Mouse (Mus musculus) heart, adult 2 months (tissue): ENCODE measurements around the gene Edem1. TPM values are rescaled to one million over a fixed set of nuclear protein-coding genes. Genes with fewer than 3 reads are reported as not detected.
A peak's percentile ranks its signal among the peaks of the same experiment; 100 is the strongest.

Experiments
- DNase-seq, 2 experiments: peaks; one replicate each; pipeline ENCODE4 v3.0.0; 2021
- H3K27ac ChIP-seq: fragments of 200-600 bp; 2 replicates; pipeline ENCODE4 v1.8.1; 2022
- H3K27me3 ChIP-seq: fragments of 200-500 bp; 2 replicates; pipeline ENCODE4 v1.6.1; 2012; ENCODE audit warnings: mild to moderate bottlenecking, low read length, inconsistent platforms, mixed read lengths; ENCODE audit not compliant: control insufficient read depth, insufficient read depth
- H3K36me3 ChIP-seq: fragments of 200-500 bp; 2 replicates; pipeline ENCODE4 v1.6.1; 2012; ENCODE audit warnings: low read length, inconsistent platforms; ENCODE audit not compliant: control insufficient read depth, insufficient read depth
- H3K4me1 ChIP-seq: fragments of 200-500 bp; 2 replicates; pipeline ENCODE4 v1.6.1; 2011; ENCODE audit warnings: low read length; ENCODE audit not compliant: control insufficient read depth, insufficient read depth
- H3K4me3 ChIP-seq: fragments of 200-600 bp; 2 replicates; pipeline ENCODE4 v1.8.1; 2022
- H3K79me2 ChIP-seq: fragments of 200-500 bp; replicated peaks from 2 replicates; pipeline ENCODE4 v1.6.1; 2012; ENCODE audit warnings: mild to moderate bottlenecking, inconsistent platforms, low read length, moderate library complexity, mixed read lengths; ENCODE audit not compliant: control insufficient read depth, insufficient read depth
- H3K9ac ChIP-seq: fragments of 200-500 bp; 2 replicates; pipeline ENCODE4 v1.6.1; 2012; ENCODE audit warnings: low read depth, mild to moderate bottlenecking, control low read depth, inconsistent platforms, low read length, mixed read lengths
- CTCF ChIP-seq: fragments of 200-600 bp; IDR thresholded peaks from 2 replicates; pipeline ENCODE4 v1.8.1; 2022; ENCODE audit warnings: antibody characterized with exemption, mild to moderate bottlenecking, moderate library complexity
- EP300 ChIP-seq: fragments of 200-500 bp; IDR thresholded peaks from 2 replicates; pipeline ENCODE4 v1.6.1; 2011; ENCODE audit warnings: low read depth, low read length, control low read depth; ENCODE audit not compliant: insufficient read depth
- POLR2A ChIP-seq: fragments of 200-500 bp; IDR thresholded peaks from 2 replicates; pipeline ENCODE4 v1.6.1; 2011; ENCODE audit warnings: mild to moderate bottlenecking, low read depth, low read length, control low read depth; ENCODE audit not compliant: insufficient read depth
- WGBS: fragments of 180-500 bp; shearing (Covaris S2); methylation state at CpG from one replicate; pipeline ENCODE4 v1.1.7; 2018; 5-methylcytosine and 5-hydroxymethylcytosine counted together
- intact Hi-C: fragments of 180-260 bp; cut with DNase I; formaldehyde crosslinking; loops from one replicate; pipeline ENCODE4 v1.15.1; 2025
- polyA plus RNA-seq: library from polyadenylated mRNA; depleted of rRNA; stranded (reverse); fragments of >200 nt; gene quantifications from 2 replicates; pipeline ENCODE4 v1.2.3, GENCODE M21; 2012
- total RNA-seq, 2 experiments: library from RNA; stranded (reverse); gene quantifications; 2 replicates each; pipeline ENCODE4 v1.2.3; 2021

The Edem1 gene
- total and polyA plus RNA-seq, 3 experiments, result 6.0 to 13.8 (median 10.1) TPM

DNA sequence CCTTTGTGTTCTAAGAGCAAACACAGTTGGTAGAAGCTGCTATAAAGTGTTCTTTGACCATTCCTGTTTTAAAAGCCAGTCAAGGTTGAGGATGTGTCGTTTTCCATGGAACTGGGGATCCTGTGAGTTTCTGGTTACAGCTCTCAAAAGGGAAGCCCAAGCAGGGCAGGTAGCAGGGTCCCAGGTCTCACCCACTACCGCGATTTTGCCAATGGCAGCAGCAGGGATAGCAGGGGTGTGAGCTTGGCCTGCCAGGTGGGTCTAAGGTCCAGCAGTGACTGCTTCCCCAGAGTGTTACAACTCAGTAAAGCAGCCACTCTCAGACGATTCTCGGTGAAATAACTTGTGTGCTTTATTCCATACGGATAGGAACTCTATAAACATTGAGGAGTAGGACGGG, 22.6 kb upstream of the Edem1 start:
- peaks cover 4% of the 10 kb centered on the region for H3K36me3 ChIP-seq
- H3K79me2 ChIP-seq, result peaks cover 9% of the 10 kb centered on the region
- no peaks in the 10 kb centered on the region for H3K27me3 ChIP-seq
- DNase-seq, result no peak
- WGBS, result 86% methylated on average over 7 of the region's 7 CpGs
- H3K9ac ChIP-seq, result no peak overlapping the region
- no peak for TF ChIP-seq POLR2A
- no peak for TF ChIP-seq CTCF
- TF ChIP-seq EP300, result no peak
- H3K4me3 ChIP-seq, result no peak overlapping the region
- no peak overlapping the region for H3K27ac ChIP-seq
- H3K4me1 ChIP-seq, result peaks cover 4% of the 10 kb centered on the region
- intact Hi-C loops, result no loop called here

DNA sequence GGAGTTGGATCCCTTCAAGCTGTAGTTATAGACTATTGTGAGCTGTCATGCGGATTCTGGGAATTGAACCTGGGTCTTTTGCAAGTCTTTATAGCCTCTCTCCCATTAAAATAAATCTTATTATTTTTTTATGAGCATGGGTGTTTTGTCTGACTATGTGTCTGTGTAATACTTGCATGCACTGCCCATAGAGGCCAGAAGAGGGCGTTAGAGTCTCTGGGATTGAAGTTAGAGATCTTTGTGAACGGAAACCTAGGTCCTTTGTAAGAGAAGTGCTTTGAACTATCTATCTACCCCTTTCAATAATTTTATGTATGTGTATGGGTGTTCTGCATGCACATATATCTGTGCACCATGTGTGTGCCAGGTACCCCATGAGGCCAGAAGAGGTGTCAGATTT, 21.0 kb upstream of the Edem1 start:
- TF ChIP-seq EP300 (no peak), CTCF (peak; percentile 44), POLR2A (no peak)
- DNase-seq, result no peak
- Histone ChIP-seq H3K9ac (no peak overlapping the region), H3K4me3 (no peak overlapping the region), H3K27ac (no peak overlapping the region), H3K4me1 (peaks cover 4% of the 10 kb centered on the region), H3K36me3 (peaks cover 4% of the 10 kb centered on the region), H3K27me3 (no peaks in the 10 kb centered on the region), H3K79me2 (peaks cover 9% of the 10 kb centered on the region)
- intact Hi-C loops, result no loop called here
- 73% methylated on average over 3 of the region's 3 CpGs for WGBS

DNA sequence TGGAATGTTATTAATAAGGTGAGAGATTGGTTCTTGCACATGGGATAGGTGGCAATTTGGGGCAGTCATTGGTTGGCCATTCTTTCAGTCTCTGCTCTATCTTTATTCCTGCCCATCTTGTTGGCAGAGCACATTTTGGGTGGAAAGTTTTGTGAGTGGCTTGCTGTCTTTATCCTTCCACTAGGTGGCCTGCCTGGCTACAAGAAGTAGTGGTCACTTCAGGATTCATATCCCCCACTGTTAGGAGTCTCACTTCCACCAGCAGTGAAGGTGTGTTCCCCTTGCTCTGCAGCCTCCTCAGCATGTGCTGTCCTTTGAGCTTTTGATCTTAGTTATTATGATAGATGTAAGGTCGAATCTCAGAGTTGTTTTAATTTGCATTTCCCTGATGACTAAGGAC, 19.7 kb upstream of the Edem1 start:
- no peak for DNase-seq
- no peaks in the 10 kb centered on the region for H3K27me3 ChIP-seq
- 77% methylated on average over 1 of the region's 1 CpGs for WGBS
- H3K4me3 ChIP-seq, result no peak overlapping the region
- H3K9ac ChIP-seq, result no peak overlapping the region
- no peak overlapping the region for H3K27ac ChIP-seq
- peaks cover 11% of the 10 kb centered on the region for H3K79me2 ChIP-seq
- TF ChIP-seq CTCF, result peak; percentile 44
- no peak for TF ChIP-seq EP300
- peaks cover 4% of the 10 kb centered on the region for H3K4me1 ChIP-seq
- intact Hi-C loops, result no loop called here
- peaks cover 4% of the 10 kb centered on the region for H3K36me3 ChIP-seq

DNA sequence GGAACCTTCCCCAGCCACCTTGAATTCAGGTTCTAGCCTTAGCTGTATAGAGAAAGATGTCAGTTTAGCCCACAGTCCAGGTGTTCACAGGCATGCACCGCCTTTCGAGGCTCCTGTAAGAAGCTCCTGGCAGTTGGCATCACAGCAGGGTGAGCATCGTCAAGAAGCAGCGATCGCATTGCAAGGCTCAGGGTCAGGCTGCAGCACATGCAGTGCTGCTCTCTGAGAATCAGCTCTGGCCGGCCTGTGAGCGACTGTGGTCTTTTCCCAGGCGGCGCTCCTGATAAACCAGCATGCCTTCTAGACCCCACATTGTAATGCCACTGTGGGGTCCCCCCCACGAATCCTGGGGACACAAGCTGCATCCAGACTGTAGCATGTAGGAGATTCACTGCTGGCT, 18.2 kb upstream of the Edem1 start:
- no peak overlapping the region for H3K27ac ChIP-seq
- H3K4me3 ChIP-seq, result no peak overlapping the region
- no peak for DNase-seq
- no peak overlapping the region for H3K9ac ChIP-seq
- TF ChIP-seq POLR2A (no peak), EP300 (no peak), CTCF (no peak)
- no peaks in the 10 kb centered on the region for H3K27me3 ChIP-seq
- peaks cover under 1% of the 10 kb centered on the region; the same call in 1 of the 2 replicates for H3K36me3 ChIP-seq
- H3K4me1 ChIP-seq, result peaks cover under 1% of the 10 kb centered on the region
- peaks cover 9% of the 10 kb centered on the region for H3K79me2 ChIP-seq
- intact Hi-C loops, result no loop called here
- 73% methylated on average over 10 of the region's 10 CpGs for WGBS

DNA sequence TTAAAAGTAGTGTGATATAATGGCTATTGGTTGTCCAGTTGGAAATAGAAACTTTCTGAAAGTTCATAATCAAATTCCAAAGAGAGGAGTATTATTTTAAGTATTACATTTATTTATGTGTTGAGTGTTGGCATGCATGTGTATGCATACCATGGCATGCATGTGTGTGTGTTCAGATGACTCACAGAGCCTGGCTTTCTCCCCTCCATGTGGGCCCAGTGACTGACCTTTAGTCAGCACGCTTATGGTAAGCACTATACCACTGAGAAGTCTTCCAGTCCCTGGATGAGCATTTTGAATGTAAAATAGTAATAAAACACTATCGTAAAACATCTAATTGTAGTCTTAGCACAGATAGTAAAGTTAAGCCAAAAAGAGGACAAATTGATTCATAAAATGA, 16.3 kb upstream of the Edem1 start:
- WGBS, result 93% methylated on average over 2 of the region's 2 CpGs
- TF ChIP-seq CTCF, result no peak
- TF ChIP-seq EP300, result no peak
- TF ChIP-seq POLR2A, result no peak
- Histone ChIP-seq H3K36me3 (no peaks in the 10 kb centered on the region), H3K27ac (no peak overlapping the region), H3K79me2 (peaks cover 6% of the 10 kb centered on the region), H3K9ac (no peak overlapping the region), H3K27me3 (no peaks in the 10 kb centered on the region), H3K4me3 (no peak overlapping the region), H3K4me1 (no peaks in the 10 kb centered on the region; the same call in 1 of the 2 replicates)
- no peak for DNase-seq
- intact Hi-C loops, result no loop called here

DNA sequence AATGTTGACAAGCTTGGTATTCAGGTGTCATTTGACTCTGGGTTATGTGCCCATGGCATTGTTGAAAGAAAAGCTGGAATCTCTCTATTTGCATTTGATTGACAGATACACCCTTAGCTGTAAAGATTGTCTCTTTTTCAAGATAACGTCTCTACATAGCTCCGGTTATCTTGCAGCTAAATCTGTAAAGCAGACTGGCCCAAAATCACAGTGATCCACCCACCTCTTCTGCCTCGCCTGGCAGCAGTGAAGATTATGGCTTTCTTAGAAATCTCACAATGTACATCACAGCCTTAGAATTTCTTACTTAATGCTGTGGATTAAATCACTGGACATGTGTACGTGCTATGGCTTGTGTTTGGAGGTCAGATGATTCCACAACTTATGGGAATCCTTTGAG, 10.9 kb upstream of the Edem1 start:
- Histone ChIP-seq H3K4me1 (no peaks in the 10 kb centered on the region), H3K27ac (no peak overlapping the region), H3K4me3 (no peak overlapping the region), H3K9ac (no peak overlapping the region), H3K36me3 (0 out of 2 replicates have a peak, but pooled peaks cover 1% of the 10 kb centered on the region), H3K79me2 (peaks cover 3% of the 10 kb centered on the region; the same call in 1 of the 2 replicates), H3K27me3 (no peaks in the 10 kb centered on the region)
- no peak for TF ChIP-seq POLR2A
- TF ChIP-seq EP300, result no peak
- no peak for TF ChIP-seq CTCF
- DNase-seq, result no peak
- intact Hi-C loops, result no loop called here
- 80% methylated on average over 4 of the region's 4 CpGs for WGBS
